Mouse (Mus musculus) stomach, postnatal 0 days (tissue): Measurements from ENCODE around the gene Prdm16. TPM values are rescaled to one million over a fixed set of nuclear protein-coding genes. Genes with fewer than 3 reads are reported as not detected.
A peak's percentile ranks its signal among the peaks of the same experiment; 100 is the strongest.

Experiments
- ATAC-seq: fragments of 200-750 bp; cut with Nextera tagmentation; 2 replicates; pipeline ENCODE4 v1.8.0; 2017; ENCODE audit not compliant: low FRiP score, low TSS enrichment
- DNase-seq: peaks from one replicate; pipeline ENCODE4 v3.0.0-alpha.2; 2016; ENCODE audit warnings: low spot score
- H3K27ac ChIP-seq: fragments of 300-500 bp; sonication (generic); replicated peaks from 2 replicates; pipeline ENCODE4 v1.5.1; 2014; ENCODE audit warnings: mild to moderate bottlenecking, control low read depth
- H3K27me3 ChIP-seq: fragments of 300-500 bp; sonication (generic); 2 replicates; pipeline ENCODE4 v1.6.1; 2014; ENCODE audit warnings: low read length; ENCODE audit not compliant: control insufficient read depth, insufficient read depth
- H3K36me3 ChIP-seq: fragments of 300-500 bp; sonication (generic); 2 replicates; pipeline ENCODE4 v1.6.1; 2014; ENCODE audit warnings: low read length, mixed read lengths; ENCODE audit not compliant: control insufficient read depth, insufficient read depth
- H3K4me1 ChIP-seq: fragments of 300-500 bp; sonication (generic); replicated peaks from 2 replicates; pipeline ENCODE4 v1.6.1; 2014; ENCODE audit warnings: antibody characterized with exemption; ENCODE audit not compliant: control insufficient read depth, insufficient read depth
- H3K4me2 ChIP-seq: fragments of 300-500 bp; sonication (generic); replicated peaks from 2 replicates; pipeline ENCODE4 v1.6.1; 2014; ENCODE audit warnings: low read depth, mild to moderate bottlenecking, control low read depth, moderate library complexity
- H3K4me3 ChIP-seq: fragments of 300-500 bp; sonication (generic); 2 replicates; pipeline ENCODE4 v1.5.1; 2014; ENCODE audit warnings: low read depth, low read length, control low read depth
- H3K9ac ChIP-seq: fragments of 300-500 bp; sonication (generic); 2 replicates; pipeline ENCODE4 v1.6.1; 2014; ENCODE audit warnings: mild to moderate bottlenecking, low read length, control low read depth, mixed read lengths
- H3K9me3 ChIP-seq: fragments of 300-500 bp; sonication (generic); 2 replicates; pipeline ENCODE4 v1.6.1; 2016; ENCODE audit warnings: low read length; ENCODE audit not compliant: control insufficient read depth
- CTCF ChIP-seq: IDR thresholded peaks from 2 replicates; pipeline ENCODE4 v1.5.1; 2016; ENCODE audit warnings: antibody characterized with exemption, low read depth, mild to moderate bottlenecking, moderate library complexity
- EP300 ChIP-seq: optimal IDR thresholded peaks from 2 replicates; pipeline ENCODE3; 2016; ENCODE audit warnings: antibody characterized with exemption
- WGBS: fragments of 180-500 bp; shearing (Covaris S2); extraction: QIAGEN DNeasy Blood & Tissue Kit; methylation state at CpG from one replicate; pipeline ENCODE4 v1.1.7; 2014; 5-methylcytosine and 5-hydroxymethylcytosine counted together
- polyA plus RNA-seq: library from polyadenylated mRNA; unstranded; fragments of >200 nt; fragmentation: Nextera tagmentation; extraction: Ambion mirVana; gene quantifications from 2 replicates; pipeline ENCODE4 v1.2.1, GENCODE M21; 2015

Gene Prdm16
- polyA plus RNA-seq, 1 experiment from 2014 or later: 15.6 TPM

GRCm38 (mm10) chr4:154517991-154518390 is 118.7 kb downstream of the Prdm16 start:
- no peaks in the 10 kb centered on the region for H3K9me3 ChIP-seq
- WGBS: 75% methylated on average over 7 of the region's 7 CpGs

DNA sequence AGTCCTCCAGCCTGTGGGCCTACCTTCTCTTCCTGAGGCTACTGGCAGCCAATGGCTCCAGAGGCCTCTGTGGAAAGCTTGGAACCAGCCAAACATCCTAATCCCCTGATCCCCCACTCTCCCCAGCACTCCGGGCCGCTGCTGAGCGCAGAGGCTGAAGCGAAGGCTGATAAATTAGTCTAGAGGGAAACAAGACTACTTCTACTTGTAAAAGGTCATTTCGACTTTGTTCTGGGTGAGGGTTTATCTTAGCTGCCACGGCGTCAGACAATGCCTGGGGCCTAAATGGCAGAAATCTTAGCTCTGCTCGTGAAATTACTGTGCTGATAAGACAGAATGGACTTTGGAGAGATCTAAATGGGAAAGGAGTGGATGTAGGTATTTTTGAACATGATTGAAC is 120.2 kb downstream of the Prdm16 start:
- TF ChIP-seq EP300 (no peak), CTCF (no peak)
- no peak overlapping the region for H3K4me2 ChIP-seq
- H3K9ac ChIP-seq: no peak overlapping the region
- no peaks in the 10 kb centered on the region for H3K27me3 ChIP-seq
- no peak for DNase-seq
- H3K36me3 ChIP-seq: no peaks in the 10 kb centered on the region
- H3K4me1 ChIP-seq: no peaks in the 10 kb centered on the region; the same call in none of the 2 replicates
- no peaks in the 10 kb centered on the region for H3K9me3 ChIP-seq
- ATAC-seq: no peak
- no peak overlapping the region for H3K4me3 ChIP-seq
- 0 out of 2 replicates have a peak overlapping the region, but pooled peaks have one; percentile 35 for H3K27ac ChIP-seq
- WGBS: 37% methylated on average over 8 of the region's 8 CpGs

More at GRCm38 (mm10) chr4:154517991-154518390, 118.7 kb downstream of the Prdm16 start:
- Histone ChIP-seq H3K27ac (no peak overlapping the region), H3K4me2 (no peak overlapping the region), H3K4me3 (no peak overlapping the region), H3K27me3 (no peaks in the 10 kb centered on the region), H3K4me1 (no peaks in the 10 kb centered on the region; the same call in none of the 2 replicates), H3K9ac (no peak overlapping the region), H3K36me3 (no peaks in the 10 kb centered on the region)
- DNase-seq: no peak
- no peak for TF ChIP-seq CTCF
- no peak for TF ChIP-seq EP300
- ATAC-seq: no peak

- DNase-seq: no peak
- TF ChIP-seq EP300: no peak
- no peak for TF ChIP-seq CTCF
- WGBS: 61% methylated on average over 1 of the region's 2 CpGs
- Histone ChIP-seq H3K4me3 (no peak overlapping the region), H3K9ac (no peak overlapping the region), H3K4me2 (no peak overlapping the region), H3K36me3 (no peaks in the 10 kb centered on the region), H3K27me3 (no peaks in the 10 kb centered on the region), H3K4me1 (no peaks in the 10 kb centered on the region; the same call in none of the 2 replicates), H3K27ac (no peak overlapping the region), H3K9me3 (no peaks in the 10 kb centered on the region)
- no peak for ATAC-seq
Observed at GRCm38 (mm10) chr4:154513664-154514063, 123.0 kb downstream of the Prdm16 start.

DNA sequence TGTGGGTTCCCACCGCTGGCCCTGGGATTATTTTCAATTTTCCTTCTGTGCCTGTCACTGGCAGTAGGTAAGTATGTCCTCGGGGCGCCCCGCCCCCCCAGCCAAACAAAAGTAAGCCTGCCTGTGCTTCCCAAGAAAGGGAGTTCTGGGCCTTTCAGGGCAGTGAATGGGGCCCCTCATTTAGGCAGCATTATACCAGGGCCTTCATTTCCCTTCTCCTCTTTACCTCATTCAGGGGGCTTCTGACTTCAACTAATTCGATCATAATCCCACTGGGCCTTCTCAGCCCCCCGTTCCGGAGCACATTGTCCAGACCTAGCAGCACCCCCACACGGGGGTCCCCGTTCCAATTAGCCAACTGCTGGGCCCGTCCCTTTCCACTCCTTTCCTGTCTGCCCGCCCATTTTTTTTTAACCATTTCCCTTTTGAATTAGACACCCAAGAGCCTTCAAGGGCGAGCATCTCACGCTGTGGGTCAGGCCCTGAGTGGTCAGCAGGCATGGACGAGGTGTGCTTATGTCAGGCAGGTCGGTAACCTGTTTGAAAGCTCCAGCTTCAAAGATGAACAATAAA is 124.1 kb downstream of the Prdm16 start:
- Histone ChIP-seq H3K36me3 (no peaks in the 10 kb centered on the region), H3K9ac (no peak overlapping the region), H3K9me3 (no peaks in the 10 kb centered on the region), H3K27ac (peak overlapping the region; percentile 85), H3K27me3 (no peaks in the 10 kb centered on the region), H3K4me3 (no peak overlapping the region), H3K4me2 (no peak overlapping the region), H3K4me1 (no peaks in the 10 kb centered on the region; the same call in none of the 2 replicates)
- DNase-seq (no peak), ATAC-seq (no peak)
- 48% methylated on average over 15 of the region's 15 CpGs for WGBS
- TF ChIP-seq EP300: no peak
- TF ChIP-seq CTCF: no peak

GRCm38 (mm10) chr4:154511767-154512166 is 124.9 kb downstream of the Prdm16 start:
- ATAC-seq: no peak
- 46% methylated on average over 4 of the region's 4 CpGs for WGBS
- peak overlapping the region; percentile 77 for H3K27ac ChIP-seq

DNA sequence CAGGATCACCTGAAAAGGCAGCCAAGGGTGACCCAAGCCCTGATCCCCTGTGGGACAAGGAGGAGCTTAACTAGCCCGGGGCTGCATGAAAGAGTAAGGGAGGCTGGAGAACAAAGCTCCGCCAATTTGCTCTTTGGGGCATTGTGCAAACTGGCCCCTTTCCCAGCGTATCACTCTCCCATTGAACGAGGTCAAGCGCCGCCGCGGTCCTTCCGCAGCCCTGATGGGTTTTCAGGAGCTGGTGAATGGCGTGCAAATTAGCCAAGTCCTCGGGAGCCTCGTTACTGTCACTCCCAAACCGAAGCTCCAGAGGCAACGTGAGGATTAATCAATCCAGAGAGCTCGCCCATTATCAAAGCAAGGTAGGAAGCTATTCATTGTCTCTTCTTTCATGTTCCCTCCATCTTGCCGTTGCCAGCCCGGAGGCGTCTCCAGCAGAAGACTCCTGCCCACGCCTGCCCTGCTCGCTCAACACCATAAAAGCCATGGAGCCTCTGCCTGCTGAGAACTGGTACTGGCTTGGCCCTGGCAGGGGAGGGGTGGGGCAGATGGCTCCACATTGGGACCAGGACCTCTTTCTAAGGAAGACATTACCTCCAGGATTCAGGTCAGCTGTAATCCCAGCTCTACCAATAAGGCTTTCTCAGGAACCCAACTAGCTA is 129.8 kb downstream of the Prdm16 start:
- H3K27ac ChIP-seq: peak overlapping the region; percentile 71
- H3K36me3 ChIP-seq: no peaks in the 10 kb centered on the region
- ATAC-seq (no peak), DNase-seq (no peak)
- TF ChIP-seq CTCF: no peak
- TF ChIP-seq EP300: no peak
- H3K4me3 ChIP-seq: no peak overlapping the region
- no peaks in the 10 kb centered on the region for H3K27me3 ChIP-seq
- no peak overlapping the region; the same call in 1 of the 2 replicates for H3K4me2 ChIP-seq
- WGBS: 19% methylated on average over 20 of the region's 20 CpGs
- no peaks in the 10 kb centered on the region for H3K9me3 ChIP-seq
- peak overlapping the region; percentile 8; the same call in 1 of the 2 replicates for H3K9ac ChIP-seq
- peaks cover 3% of the 10 kb centered on the region; the same call in 1 of the 2 replicates for H3K4me1 ChIP-seq

More at GRCm38 (mm10) chr4:154511767-154512166, 124.9 kb downstream of the Prdm16 start:
- Histone ChIP-seq H3K4me2 (no peak overlapping the region), H3K36me3 (no peaks in the 10 kb centered on the region), H3K4me1 (no peaks in the 10 kb centered on the region; the same call in none of the 2 replicates), H3K4me3 (no peak overlapping the region), H3K9me3 (no peaks in the 10 kb centered on the region), H3K27me3 (no peaks in the 10 kb centered on the region), H3K9ac (no peak overlapping the region)
- no peak for DNase-seq
- TF ChIP-seq CTCF (no peak), EP300 (peak; percentile 58)
